Mouse (Mus musculus) splenic B cell, adult 2 months (primary cell): ENCODE data around the gene Robo2.

Experiments used
- DNase-seq: peaks from one replicate; pipeline ENCODE4 v3.0.0-alpha.2; 2011; ENCODE audit warnings: low read depth, low spot score
- H3K27me3 ChIP-seq: 2 replicates; pipeline ENCODE4 v1.6.1; 2012; ENCODE audit warnings: mild to moderate bottlenecking, low read length, moderate library complexity, mixed read lengths; ENCODE audit not compliant: control insufficient read depth, poor library complexity, insufficient read depth, severe bottlenecking
- H3K36me3 ChIP-seq: 2 replicates; pipeline ENCODE4 v1.6.1; 2012; ENCODE audit warnings: mild to moderate bottlenecking, low read length, moderate library complexity, mixed read lengths; ENCODE audit not compliant: control insufficient read depth, poor library complexity, insufficient read depth, severe bottlenecking

The Robo2 gene

DNA sequence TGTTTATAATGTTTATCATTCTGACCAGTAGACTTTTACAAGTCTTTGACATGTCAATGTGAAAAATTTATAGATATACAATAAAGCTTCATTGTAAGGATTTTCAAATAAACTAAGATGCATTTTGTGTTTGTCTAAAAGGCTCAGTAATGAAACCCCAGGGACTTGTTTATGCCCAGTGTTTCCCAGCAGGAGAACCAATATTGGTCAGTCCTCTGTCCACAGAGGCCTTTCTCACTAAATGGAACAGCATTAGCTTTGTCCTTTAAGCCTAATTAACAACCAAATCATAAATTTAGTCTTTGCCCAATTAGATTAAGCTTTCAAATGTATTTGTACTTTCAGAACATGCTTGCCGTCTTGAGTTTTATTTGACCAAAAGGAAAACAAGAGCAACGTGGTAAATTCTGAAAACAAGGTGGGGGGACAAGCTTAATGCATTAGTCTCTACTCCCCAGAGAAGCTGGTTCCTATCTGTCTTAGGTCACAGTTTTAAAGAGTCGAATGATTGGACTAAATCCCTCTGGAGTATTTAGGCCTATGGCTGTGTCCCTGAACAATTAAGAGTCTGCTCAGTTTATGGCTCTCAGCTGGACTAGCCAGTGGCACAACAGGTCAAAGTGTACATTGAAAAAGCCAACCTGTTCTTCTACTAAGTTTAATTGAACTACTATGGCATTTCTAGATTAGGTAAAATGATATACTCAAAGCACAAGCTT is 134.6 kb downstream of the Robo2 start:
- H3K27me3 ChIP-seq, result no peaks in the 10 kb centered on the region
- DNase-seq, result no peak
- H3K36me3 ChIP-seq, result no peaks in the 10 kb centered on the region

DNA sequence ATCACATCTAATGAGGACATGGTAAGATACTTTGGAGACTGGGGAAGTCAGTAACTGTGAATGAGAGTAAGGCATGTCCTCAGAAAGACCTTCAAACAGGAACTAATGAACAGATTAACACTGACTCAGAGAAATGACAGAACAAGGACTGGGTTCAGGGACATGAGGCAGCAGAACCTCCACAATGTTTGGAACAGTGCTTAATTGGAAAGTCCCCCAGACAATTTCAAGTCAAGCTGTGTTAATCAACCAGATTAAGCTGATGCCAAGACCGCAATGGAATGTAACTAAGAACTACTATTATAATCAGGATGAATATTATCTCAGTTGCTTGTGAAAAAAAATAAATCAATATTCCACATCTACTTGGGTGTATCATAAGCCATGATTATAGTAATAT is 137.0 kb downstream of the Robo2 start:
- no peaks in the 10 kb centered on the region for H3K36me3 ChIP-seq
- no peaks in the 10 kb centered on the region for H3K27me3 ChIP-seq
- no peak for DNase-seq

GRCm38 (mm10) chr16:74272993-74273392 is 138.6 kb downstream of the Robo2 start:
- Histone ChIP-seq H3K27me3 (no peaks in the 10 kb centered on the region), H3K36me3 (no peaks in the 10 kb centered on the region)
- DNase-seq, result no peak

DNA sequence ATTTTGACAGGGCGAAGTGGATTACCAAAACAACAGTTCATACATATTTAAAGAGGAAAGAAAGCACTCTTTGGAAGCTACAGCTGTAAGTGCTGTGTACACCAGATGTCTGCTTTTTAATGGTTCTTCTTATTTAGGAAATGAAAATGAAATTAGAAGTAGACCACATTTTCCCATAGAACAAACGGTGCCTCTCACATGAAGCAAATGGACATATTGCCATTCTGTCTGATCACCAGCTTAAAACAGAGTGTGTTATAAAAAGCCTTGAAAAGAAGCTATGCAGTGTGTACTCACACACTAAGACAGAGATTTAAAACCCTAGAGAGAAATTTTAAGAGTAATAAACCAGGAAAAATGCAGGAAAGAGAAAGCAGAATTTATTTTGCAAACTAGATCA is 153.4 kb downstream of the Robo2 start:
- H3K27me3 ChIP-seq, result no peaks in the 10 kb centered on the region
- no peaks in the 10 kb centered on the region for H3K36me3 ChIP-seq
- no peak for DNase-seq

GRCm38 (mm10) chr16:74244452-74244851 is 167.2 kb downstream of the Robo2 start:
- DNase-seq, result no peak
- no peaks in the 10 kb centered on the region for H3K27me3 ChIP-seq
- no peaks in the 10 kb centered on the region for H3K36me3 ChIP-seq

DNA sequence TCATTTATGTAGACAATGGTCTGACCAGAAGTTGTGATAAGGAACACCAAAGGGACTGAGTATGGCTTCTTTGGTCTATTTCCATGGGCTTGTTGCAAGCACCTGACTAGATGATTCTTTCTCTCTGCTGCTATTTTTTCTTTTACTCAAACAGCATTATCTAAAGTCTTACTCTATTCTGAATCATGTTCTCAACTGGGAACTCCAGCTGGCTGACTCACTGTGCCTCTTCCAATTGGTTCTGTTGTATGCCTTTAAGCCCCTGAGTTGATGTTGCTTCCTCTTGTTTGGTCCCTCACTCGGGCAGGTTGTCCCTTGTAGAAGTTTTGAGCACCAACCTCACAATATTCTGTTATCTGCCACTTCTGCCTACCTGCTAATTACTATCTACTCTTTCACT is 170.1 kb downstream of the Robo2 start:
- no peak for DNase-seq
- Histone ChIP-seq H3K36me3 (no peaks in the 10 kb centered on the region), H3K27me3 (no peaks in the 10 kb centered on the region)

GRCm38 (mm10) chr16:74237411-74237930 is 174.2 kb downstream of the Robo2 start:
- Histone ChIP-seq H3K27me3 (no peaks in the 10 kb centered on the region), H3K36me3 (no peaks in the 10 kb centered on the region)
- no peak for DNase-seq

DNA sequence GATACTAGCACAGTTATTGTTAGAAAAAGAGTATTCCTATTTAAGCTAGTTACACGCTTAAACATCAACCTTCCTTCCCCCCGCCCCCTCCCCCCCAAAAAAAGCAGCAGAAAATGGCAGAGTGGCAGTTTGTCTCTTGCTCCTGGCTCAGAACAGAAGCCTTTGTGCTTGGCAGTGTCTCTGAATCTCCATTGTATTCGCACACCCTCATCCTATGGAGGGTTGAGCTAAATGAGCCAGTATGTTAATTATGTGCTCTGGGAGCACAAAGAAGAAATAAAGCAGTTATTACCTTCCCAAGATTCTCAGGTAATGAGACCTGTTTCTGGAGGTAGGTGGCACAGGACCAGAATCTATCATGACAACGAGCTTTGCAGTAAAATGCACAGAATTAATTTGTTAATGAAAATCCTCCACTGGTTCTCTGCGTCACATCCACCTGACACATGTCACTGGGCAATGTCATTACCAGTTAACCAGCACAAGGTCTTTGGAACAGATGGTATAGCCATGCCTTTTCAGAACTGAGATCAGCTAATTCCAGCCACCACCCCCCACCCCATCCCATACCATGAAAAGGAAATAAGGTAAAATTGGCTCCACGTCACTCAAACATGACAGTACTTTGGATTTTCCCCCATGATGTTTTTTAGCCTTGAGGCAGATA is 177.1 kb downstream of the Robo2 start:
- no peaks in the 10 kb centered on the region; the same call in 1 of the 2 replicates for H3K27me3 ChIP-seq
- no peak for DNase-seq
- no peaks in the 10 kb centered on the region for H3K36me3 ChIP-seq

- Histone ChIP-seq H3K27me3 (no peaks in the 10 kb centered on the region; the same call in 1 of the 2 replicates), H3K36me3 (no peaks in the 10 kb centered on the region)
- DNase-seq, result no peak
These were observed 178.0 kb downstream of the Robo2 start for GRCm38 (mm10) chr16:74233596-74233995.

GRCm38 (mm10) chr16:74227285-74227684 is 184.3 kb downstream of the Robo2 start:
- DNase-seq, result no peak
- H3K36me3 ChIP-seq, result no peaks in the 10 kb centered on the region
- H3K27me3 ChIP-seq, result no peaks in the 10 kb centered on the region; the same call in 1 of the 2 replicates

DNA sequence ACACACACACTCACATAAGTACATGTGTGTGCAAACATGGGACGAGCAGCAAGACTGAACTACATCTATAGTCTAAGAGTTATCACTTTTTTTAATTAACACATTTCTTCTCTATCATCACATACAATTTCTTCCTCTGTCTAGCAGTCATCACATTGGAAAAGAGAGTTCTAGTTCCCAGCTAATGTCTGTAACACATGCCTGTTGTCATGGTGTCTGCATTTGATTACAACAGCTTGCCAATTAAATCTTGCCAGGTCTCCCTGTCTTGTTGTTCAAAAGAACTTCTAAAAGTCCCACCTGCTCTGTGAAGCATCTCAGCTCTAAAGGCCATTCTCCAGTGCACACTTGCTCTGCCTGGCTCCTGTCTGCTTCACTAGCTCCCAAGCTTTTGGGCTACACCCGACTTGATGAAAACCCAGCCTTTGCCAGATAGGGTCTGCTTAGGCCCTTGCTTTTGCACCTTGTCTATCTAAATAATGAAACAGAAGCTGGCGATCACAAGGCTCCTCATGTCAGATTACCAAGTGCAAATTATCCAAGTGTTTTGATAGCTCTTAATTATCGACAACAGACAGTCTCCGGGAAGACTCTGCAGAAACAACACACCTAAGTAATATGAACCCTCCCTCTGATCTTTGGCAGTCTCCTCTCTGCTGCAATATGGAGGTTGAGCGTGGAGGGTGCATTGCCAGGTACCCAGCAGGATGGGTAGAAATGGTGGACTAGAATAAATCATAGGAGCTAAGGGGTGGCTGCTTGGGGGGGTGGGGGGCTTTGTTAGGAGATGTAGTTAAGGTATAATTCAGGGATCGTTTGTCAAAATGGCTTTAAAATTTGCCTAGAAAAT is 186.0 kb downstream of the Robo2 start:
- no peaks in the 10 kb centered on the region for H3K27me3 ChIP-seq
- H3K36me3 ChIP-seq, result no peaks in the 10 kb centered on the region
- no peak for DNase-seq

DNA sequence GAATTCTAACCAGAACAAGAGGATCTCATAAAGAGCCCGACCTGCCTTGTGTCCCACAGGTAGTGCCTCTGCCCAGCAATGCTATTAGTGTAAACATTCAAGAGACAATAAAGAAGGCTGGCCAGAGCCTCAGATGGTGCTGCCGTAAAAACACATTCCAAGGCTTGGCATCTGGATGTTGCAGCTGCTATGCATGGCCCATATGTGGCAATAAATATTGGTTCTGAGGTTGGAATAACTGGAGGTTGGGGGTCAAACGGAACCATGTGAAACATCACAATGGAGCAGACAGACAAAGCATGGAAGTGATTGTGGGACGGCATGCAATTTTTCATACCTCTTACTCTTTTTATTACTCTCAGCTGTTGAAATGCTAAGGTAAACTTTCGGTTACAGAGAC is 189.1 kb downstream of the Robo2 start:
- Histone ChIP-seq H3K27me3 (no peaks in the 10 kb centered on the region), H3K36me3 (no peaks in the 10 kb centered on the region)
- DNase-seq, result no peak

DNA sequence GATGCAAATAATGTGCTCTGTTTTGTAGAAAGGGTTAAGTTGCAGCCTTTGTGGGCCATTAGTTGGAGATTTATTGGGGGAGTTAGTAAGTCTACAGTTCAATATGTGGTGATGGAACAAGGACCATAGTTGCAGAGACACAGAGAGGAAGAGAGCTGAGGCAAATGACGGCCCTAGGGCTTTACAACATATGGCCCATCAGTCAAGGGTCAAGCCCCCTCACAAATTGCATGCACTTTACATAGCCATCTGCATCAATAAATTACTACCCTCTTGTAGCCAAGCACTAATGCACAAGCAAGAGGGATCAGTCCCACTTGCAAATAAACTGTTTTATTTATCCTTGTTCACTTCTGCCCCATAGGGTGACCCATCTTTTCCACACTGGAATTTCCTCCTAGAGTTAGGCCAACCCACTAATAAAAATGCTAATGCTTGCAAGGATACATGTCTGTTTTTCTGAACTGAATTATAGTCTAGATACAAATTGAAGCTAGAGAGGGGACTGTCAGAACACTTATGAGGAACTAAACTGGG is 194.7 kb downstream of the Robo2 start:
- H3K36me3 ChIP-seq, result no peaks in the 10 kb centered on the region
- no peaks in the 10 kb centered on the region for H3K27me3 ChIP-seq
- DNase-seq, result no peak

DNA sequence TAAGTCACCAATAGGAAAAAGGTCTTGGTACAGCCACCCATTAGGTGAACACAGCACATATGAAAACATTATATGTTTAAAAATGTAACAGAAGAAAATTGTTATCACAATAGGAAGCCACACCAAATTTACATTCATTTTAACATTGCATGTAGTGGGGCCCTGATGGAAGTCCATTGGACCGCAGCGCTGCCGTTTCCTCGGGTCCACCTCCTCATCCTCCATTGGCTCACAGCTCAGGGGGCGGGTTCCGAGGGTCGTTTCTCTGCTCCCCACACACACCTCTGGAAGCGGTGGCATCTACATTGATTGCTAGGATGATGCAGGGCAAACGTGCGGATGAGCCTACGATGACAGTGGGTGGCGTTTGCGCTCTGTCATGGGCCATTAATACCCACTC is 195.8 kb downstream of the Robo2 start:
- H3K36me3 ChIP-seq, result no peaks in the 10 kb centered on the region
- no peaks in the 10 kb centered on the region for H3K27me3 ChIP-seq
- no peak for DNase-seq
